Mouse (Mus musculus): ENCODE data around the gene Olfr1441. TPM values are rescaled to one million over a fixed set of nuclear protein-coding genes. Genes with fewer than 3 reads are reported as not detected.

The Olfr1441 gene
- total RNA-seq, 4 experiments from 2014 or later = not detected

DNA sequence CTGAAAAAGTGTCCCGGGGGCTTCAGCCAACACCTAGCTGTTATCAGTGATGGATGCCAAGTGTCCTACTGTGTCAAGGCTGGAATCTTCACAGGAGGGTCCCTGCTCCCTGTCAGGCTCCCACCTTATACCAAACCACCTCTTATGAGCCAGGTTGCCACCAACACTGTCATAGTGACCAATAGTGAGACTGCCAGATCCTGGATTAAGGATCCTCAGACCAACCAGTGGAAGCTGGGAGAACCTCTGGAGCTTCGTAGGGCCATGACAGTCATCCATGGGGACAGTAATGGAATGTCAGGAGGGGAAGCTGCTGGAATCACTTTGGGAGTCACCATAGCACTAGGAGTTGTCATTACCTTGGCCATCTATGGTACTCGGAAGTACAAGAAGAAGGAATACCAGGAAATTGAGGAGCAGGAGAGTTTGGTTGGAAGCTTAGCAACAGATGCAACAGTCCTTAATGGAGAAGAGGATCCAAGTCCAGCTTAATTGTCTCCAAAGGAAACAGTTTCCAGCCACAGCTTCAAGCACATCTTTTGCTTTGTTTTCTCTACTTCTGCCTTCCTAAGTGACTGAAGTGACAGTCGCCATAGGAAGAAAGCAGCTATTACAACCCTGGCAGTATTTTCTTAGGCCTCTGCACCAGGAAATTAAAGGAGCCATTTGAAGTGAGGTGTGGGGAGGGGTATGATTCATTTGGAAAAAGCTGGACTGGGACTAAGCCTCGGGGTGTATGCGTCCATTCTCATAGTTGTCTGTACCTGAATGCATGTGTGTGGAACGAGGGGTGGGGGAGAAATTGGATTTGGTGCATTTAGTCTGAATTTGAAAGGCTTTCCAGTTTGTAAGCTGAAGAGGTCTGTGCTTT lies 45.9 kb downstream of the Olfr1441 start:
- DNase-seq (ENCODE audit: low spot score in 2 of 2) = no peak

DNA sequence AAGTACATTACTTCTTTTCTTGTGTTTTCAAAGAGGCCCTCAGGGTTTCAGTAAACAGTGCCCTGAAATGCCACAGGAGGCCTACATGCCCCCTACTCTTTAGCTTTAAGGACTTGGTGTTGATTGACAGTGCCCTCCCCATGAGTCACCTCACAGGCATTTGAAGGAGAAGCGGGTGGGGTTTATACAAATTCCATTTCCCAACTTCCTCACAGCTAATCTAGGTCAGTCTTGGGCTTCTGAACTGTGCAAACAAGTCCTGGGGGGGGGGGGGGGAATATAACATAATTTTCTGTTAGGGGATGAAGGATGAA lies 46.4 kb downstream of the Olfr1441 start:
- DNase-seq (ENCODE audit: low spot score in 2 of 2) = no peak

DNA sequence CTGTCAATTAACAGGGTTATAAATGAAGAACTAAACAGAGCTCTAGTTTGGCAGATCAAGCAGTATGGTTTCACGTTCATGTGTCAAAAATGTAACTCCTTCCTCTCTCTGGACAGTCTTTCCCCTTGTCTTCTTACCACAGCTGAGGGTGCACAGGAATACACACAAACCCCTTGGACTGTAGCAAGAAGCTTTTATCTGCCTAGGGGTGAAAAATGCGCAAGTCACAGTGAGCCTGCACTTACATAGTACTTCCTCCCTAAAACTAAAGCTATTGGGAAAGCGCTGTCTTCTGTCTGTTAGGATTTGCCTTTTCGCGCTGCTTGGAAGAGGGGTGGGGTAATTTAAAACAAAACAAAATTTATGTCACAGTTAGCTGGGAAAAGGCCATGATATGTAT lies 46.9 kb downstream of the Olfr1441 start:
- no peak for DNase-seq (ENCODE audit: low spot score in 2 of 2)

DNA sequence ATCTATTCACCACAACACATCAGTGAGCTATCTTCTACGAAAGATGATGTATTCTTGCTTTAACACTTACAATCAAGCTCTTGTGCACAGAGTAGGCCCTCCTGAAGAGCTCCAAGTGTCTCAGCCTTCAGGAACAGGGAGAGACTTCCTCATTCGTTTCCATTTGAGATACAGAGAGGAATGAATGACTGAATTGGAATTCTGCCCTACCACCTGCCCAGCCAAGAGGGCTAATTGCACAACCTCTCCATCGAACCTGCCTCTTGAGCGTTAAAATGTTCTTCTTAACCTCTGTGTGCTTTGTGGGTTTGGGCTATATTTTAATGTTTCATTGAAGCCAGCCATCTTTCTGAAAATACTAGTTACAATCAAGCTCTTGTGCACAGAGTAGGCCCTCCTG lies 47.4 kb downstream of the Olfr1441 start:
- DNase-seq (ENCODE audit: low spot score in 2 of 2) = no peak

DNA sequence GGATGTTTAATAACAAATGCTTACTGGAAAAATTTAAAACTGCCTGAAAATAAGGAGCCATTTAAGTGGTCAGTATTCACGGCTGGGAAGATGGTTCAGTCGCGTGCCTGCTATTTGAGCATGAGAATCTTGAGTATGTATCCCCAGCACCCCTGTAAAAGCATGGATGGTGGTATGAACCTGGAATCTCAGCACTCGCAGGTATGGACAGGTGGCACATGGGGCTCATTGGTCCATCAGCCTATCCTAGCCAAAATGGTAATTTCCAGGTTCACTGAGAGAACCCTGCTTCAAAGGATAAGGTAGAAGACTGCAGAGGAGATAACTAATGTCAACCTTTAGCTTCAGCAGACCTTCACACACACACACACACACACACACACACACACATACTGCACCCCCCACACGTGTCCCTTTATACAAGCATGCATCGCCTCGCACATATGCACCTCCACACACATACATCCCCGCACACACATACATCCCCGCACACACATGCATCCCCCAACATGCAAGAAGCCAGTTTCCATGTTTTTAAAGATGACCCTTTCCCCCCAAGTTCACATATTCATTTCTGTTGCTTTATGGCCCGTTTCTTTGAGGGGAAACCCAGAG lies 48.4 kb downstream of the Olfr1441 start:
- DNase-seq (ENCODE audit: low spot score in 2 of 2) = no peak

DNA sequence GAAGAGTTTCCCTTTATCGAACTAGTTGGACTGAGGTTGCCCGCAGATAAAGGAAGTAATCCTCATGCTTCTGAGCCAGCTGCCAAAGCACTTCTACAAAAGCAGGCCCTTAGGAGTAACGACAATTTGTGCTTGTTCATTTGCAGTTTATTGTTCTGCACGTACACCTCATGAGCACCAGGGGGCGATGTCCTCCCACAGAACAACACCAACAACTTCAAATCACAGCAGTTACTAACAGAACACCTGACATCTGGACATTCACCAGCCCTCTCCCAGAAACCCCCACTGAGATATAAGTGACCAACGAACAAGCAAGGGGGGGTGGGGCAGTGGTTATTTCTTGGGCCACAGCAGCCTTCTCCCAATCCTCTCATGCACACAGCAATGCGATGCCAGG lies 49.0 kb downstream of the Olfr1441 start:
- DNase-seq (ENCODE audit: low spot score in 2 of 2) = peak; percentile 36 to 45

DNA sequence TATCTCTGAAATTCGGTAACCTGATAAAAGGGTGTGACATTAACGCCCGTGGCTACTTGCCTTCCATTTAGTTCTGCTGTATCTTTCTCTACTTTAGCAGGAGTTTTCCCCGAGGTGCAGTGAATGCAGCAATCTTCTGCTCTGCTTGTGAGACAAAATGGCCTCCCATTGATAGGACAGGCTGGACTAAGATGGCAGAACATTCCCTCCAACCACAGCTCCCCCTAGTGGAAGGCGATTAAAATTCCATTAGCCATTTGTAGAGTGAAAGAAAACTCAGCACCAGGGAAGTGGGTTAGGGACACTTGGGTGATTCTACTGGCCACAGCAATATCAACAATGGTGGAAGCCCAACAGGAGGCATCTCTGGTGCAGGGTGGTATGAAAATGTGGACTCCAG lies 50.2 kb downstream of the Olfr1441 start:
- no peak for DNase-seq (ENCODE audit: low spot score in 2 of 2)

DNA sequence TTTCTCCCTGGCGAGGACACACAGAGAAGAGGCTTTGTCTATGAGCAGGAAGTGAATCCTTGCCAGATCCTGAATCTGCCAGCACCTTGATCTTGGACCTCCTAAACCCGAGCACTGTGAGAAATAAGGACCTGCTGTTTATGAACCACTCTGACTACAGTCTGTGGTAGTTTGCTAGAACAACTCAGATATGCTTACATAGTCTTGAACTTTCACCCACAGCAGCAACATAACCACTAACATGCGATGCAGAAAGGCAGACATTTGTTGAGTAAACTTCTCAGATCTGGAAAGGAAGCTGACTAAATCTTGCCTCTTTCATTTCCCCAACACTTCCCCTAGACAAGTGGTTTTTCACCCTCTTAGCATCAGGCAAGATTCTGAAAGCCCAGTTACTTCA lies 54.6 kb downstream of the Olfr1441 start:
- DNase-seq (ENCODE audit: low spot score in 2 of 2) = no peak

DNA sequence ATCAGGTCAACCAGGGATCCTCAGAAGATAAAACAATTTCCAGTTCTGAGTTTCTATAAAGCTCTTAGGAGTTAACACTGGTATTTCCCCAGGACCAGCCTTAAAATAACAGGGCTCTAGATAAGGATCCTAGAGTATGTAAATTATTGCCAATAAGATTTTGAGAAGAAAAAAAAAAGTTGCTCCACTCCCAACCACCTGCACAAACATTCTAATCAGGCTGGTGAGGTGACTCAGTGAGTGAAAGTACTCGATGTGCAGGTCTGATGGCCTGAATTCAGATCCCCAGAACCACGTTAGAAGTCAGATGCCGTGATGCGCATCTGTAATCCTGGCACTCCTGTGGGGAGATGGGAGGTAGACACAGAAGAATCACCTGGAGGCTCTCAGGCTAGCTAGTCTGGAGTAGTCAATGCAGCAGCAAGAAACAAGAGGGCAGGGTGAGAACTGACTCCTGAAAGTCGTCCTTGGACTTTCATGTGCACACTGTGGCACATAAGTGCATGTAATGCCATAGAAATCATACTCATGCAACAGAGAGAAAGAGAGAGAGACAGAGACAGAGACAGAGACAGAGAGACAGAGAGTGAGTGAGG lies 55.2 kb downstream of the Olfr1441 start:
- no peak for DNase-seq (ENCODE audit: low spot score in 2 of 2)

Other genes with a start within 250 kb of the Olfr1441 start
- gene Olfr1555-ps1, start 247.3 kb upstream of the Olfr1441 start, total RNA-seq (2022) = not detected
- not detected for gene Olfr1431, start 216.8 kb upstream of the Olfr1441 start, total RNA-seq (2022)
- not detected for gene Olfr1432, start 184.8 kb upstream of the Olfr1441 start, total RNA-seq (2022)
- gene Olfr262, start 175.8 kb upstream of the Olfr1441 start, total RNA-seq (2022) = not detected
- gene Olfr235, start 156.4 kb upstream of the Olfr1441 start, total RNA-seq (2022) = not detected
- gene Olfr1434, start 137.6 kb upstream of the Olfr1441 start, total RNA-seq (2022) = not detected
- not detected for gene Olfr1436, start 118.3 kb upstream of the Olfr1441 start, total RNA-seq (2022)
- gene Olfr1437, start 92.3 kb upstream of the Olfr1441 start, total RNA-seq (2022) = not detected
- gene Olfr1438-ps1, start 81.5 kb upstream of the Olfr1441 start, total RNA-seq (2022) = not detected
- gene Olfr1440, start 30.2 kb upstream of the Olfr1441 start, total RNA-seq (2022) = not detected
- gene Pfpl, start 10.5 kb downstream of the Olfr1441 start, total RNA-seq (2022) = not detected
- 1 to 10 TPM in 2 of 4 experiments, under 1 TPM in 2; 0.53 to 1.4 (median 0.91) TPM for gene Mpeg1, start 43.3 kb downstream of the Olfr1441 start, total RNA-seq (2022)
- gene Dtx4, start 84.0 kb downstream of the Olfr1441 start, total RNA-seq (2022) = 1 to 10 TPM; 2.1 to 2.6 (median 2.4) TPM
- gene Fam111a, start 128.3 kb downstream of the Olfr1441 start, total RNA-seq (2022) = 1 to 10 TPM in 3 of 4 experiments, under 1 TPM in 1; 0.92 to 1.9 (median 1.2) TPM
- not detected for gene Gm4952, start 182.5 kb downstream of the Olfr1441 start, total RNA-seq (2022)
- gene Glyat, start 215.9 kb downstream of the Olfr1441 start, total RNA-seq (2022) = under 1 TPM in 1 of 4 experiments, not detected in 3; 0.40 TPM